Mouse (Mus musculus): ENCODE data around the gene Wdr49.
"Not testable (repeated sequence)": the region's sequence is repeated elsewhere in the genome, so short reads cannot be mapped to it uniquely, and the experiment has no call there.

Gene Wdr49

GRCm38 (mm10) chr3:75301072-75301471, 180.9 kb downstream of the Wdr49 start:
- DNase-seq (ENCODE audit: low spot score): no peak

- not testable (repeated sequence) for DNase-seq (ENCODE audit: low spot score)
Observed at GRCm38 (mm10) chr3:75299464-75299863, 182.5 kb downstream of the Wdr49 start.

GRCm38 (mm10) chr3:75297758-75298111, 184.2 kb downstream of the Wdr49 start:
- no peak for DNase-seq (ENCODE audit: low spot score)

GRCm38 (mm10) chr3:75297026-75297757, 184.8 kb downstream of the Wdr49 start:
- DNase-seq (ENCODE audit: low spot score): no peak

- DNase-seq (ENCODE audit: low spot score): no peak
Observed at GRCm38 (mm10) chr3:75293243-75293642, 188.7 kb downstream of the Wdr49 start.

GRCm38 (mm10) chr3:75277455-75277854, 204.5 kb downstream of the Wdr49 start:
- DNase-seq (ENCODE audit: low spot score): no peak

- no peak for DNase-seq (ENCODE audit: low spot score)
Observed at GRCm38 (mm10) chr3:75276522-75276921, 205.4 kb downstream of the Wdr49 start.

- no peak for DNase-seq (ENCODE audit: low spot score)
Observed at GRCm38 (mm10) chr3:75275127-75275526, 206.8 kb downstream of the Wdr49 start.

GRCm38 (mm10) chr3:75269978-75270377, 212.0 kb downstream of the Wdr49 start, which contains the start of gene Serpini2:
TSS of gene Serpini2 (minus strand) at chr3:75270078.
- no peak for DNase-seq (ENCODE audit: low spot score)

- DNase-seq (ENCODE audit: low spot score): no peak
Observed at GRCm38 (mm10) chr3:75259356-75259755, 222.6 kb downstream of the Wdr49 start.

Data from urinary bladder, postnatal 14 days (tissue).